Mouse (Mus musculus) kidney, adult 2 months (tissue): ENCODE measurements around the gene Cetn3.

Source experiments
- CTCF ChIP-seq: fragments of 200-500 bp; conservative IDR thresholded peaks from 2 replicates; pipeline ENCODE4 v1.5.1; 2011; ENCODE audit warnings: low read depth, mild to moderate bottlenecking, control low read depth, low read length, moderate library complexity, mixed read lengths; ENCODE audit not compliant: insufficient read depth, insufficient read length
- POLR2A ChIP-seq: fragments of 200-500 bp; IDR thresholded peaks from one replicate; pipeline ENCODE4 v1.6.1; 2011; ENCODE audit warnings: low read depth, low read length, control low read depth

GRCm38 (mm10) chr13:81761566-81762186 lies 21.2 kb upstream of the Cetn3 start:
- no peak; the same call in 1 of the 2 replicates for TF ChIP-seq CTCF
- TF ChIP-seq POLR2A: no peak
